Mouse (Mus musculus): Measurements from ENCODE around the gene Trub2. TPM values are rescaled to one million over a fixed set of nuclear protein-coding genes. Genes with fewer than 3 reads are reported as not detected.
"Not testable (repeated sequence)": the region's sequence is repeated elsewhere in the genome, so short reads cannot be mapped to it uniquely, and the experiment has no call there.

Trub2 gene
- polyA plus RNA-seq, 1 experiment = 33.3 TPM

DNA sequence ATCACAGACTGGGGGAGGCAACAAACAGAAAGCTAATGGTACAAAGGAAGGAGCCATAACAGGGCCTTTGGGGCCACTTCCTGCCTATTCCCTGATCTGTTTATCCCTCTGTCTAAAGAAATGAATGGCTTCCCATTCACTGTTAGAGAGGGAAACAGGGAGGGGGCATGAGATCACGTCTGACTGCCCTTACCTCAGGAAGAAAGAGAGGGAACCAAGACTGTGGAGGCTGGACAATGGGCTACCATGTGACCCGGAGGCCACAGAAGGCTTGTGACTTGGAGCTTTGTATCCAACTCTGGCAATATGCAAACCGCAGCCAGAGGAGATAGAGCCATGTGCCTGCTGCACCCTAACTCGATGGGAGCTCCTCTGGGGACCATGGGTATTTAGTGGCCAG is 4.0 kb downstream of the Trub2 start:
- Histone ChIP-seq H3K27ac (ENCODE audit: insufficient read depth, low read length) (no peak overlapping the region), H3K4me3 (ENCODE audit: insufficient read depth, low read length) (no peak overlapping the region), H3K4me1 (ENCODE audit: control insufficient read depth, insufficient read depth, low read length) (no peaks in the 10 kb centered on the region)
- TF ChIP-seq POLR2A (IDR thresholded peaks at IDR 0.05; ENCODE audit: low read depth, low read length) (no peak), CTCF (IDR thresholded peaks at IDR 0.05; ENCODE audit: borderline replicate concordance, insufficient read depth, low read length) (no peak)

DNA sequence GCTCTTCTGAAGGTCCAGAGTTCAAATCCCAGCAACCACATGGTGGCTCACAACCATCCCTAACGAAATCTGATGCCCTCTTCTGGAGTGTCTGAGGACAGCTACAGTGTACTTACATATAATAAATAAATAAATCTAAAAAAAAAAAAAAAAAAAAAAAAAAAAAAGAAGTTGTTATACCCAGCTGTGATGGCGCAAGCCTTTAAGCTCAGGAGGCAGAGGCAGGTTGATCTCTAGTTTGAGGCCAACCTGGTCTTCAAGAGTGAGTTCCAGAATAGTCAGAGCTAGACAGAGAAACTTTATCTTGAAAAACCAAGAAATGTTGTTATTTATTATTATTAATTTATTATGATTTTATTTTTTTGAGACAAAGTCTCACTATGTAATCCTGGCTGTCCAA is 7.0 kb downstream of the Trub2 start:
- not testable (repeated sequence) for H3K27ac ChIP-seq (ENCODE audit: insufficient read depth, low read length); H3K4me1 ChIP-seq (ENCODE audit: control insufficient read depth, insufficient read depth, low read length); H3K4me3 ChIP-seq (ENCODE audit: insufficient read depth, low read length)

DNA sequence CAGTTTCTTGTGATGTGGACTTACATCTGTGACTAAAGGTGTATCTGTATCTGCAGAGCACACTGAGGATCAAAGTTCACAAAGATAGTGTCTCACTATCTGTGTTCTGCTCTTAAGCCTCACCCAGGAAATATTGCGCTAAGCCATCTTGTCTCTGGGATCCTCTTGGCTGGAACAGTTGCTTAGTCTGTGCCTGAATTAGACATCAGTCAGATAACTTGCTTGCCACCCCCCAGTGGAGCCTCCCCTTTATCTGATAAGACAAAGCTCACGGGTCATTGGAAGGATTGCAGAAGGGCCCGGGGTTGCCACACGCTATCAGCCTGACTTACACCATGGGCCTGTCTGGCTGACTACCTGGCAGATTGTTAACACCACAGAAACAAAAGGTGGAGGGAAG is 15.0 kb downstream of the Trub2 start:
- H3K4me1 ChIP-seq (ENCODE audit: control insufficient read depth, insufficient read depth, low read length) = peaks cover 9% of the 10 kb centered on the region

DNA sequence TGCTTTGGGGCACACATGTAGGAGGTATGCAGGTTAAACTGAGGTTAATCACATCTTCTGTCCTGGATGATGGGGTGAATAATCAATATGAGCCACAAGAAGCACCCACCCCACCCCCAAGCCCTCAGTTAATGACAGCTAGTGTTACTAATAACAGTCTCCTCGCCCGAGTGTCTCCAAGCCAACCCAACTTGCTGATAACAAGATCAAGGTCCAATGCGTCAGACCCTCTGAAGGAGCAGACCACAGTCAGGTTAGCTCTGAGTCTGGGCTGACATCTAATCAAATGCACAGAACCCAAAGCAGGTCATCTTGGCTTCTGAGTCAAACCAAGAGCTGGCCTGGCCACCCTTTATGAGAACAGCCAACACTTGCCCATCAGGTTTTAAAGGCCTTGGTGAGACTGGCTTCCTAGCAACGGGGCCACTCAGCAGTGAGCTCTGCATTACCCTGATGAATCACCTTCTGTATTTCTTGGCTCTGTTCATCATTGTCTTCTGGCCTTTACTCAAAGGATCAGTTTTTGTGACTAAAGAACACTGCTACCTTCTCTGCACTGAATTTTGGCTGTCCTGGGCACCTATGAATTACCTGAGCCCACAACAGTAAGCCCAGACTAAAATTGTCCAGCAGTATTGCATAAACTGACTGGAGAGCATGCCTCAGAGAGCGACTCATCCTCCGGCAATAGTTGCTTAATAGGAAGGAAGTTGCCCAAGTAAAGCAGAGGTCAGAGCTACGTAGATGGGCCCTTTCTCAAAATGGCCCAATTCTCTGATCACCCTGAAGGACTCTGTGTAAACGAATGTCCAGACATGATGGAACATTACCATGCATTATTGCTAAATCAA is 16.5 kb downstream of the Trub2 start:
- no peak overlapping the region for H3K4me3 ChIP-seq (ENCODE audit: insufficient read depth, low read length)
- H3K4me1 ChIP-seq (ENCODE audit: control insufficient read depth, insufficient read depth, low read length) = peaks cover 9% of the 10 kb centered on the region
- no peak for TF ChIP-seq POLR2A (IDR thresholded peaks at IDR 0.05; ENCODE audit: low read depth, low read length)
- TF ChIP-seq CTCF (IDR thresholded peaks at IDR 0.05; ENCODE audit: borderline replicate concordance, insufficient read depth, low read length) = no peak
- peak overlapping the region; percentile 52; the same call in 1 of the 2 replicates for H3K27ac ChIP-seq (ENCODE audit: insufficient read depth, low read length)

More for the DNA sequence above, 15.0 kb downstream of the Trub2 start:
- H3K4me3 ChIP-seq (ENCODE audit: insufficient read depth, low read length) = no peak overlapping the region
- no peak for TF ChIP-seq POLR2A (IDR thresholded peaks at IDR 0.05; ENCODE audit: low read depth, low read length)
- TF ChIP-seq CTCF (IDR thresholded peaks at IDR 0.05; ENCODE audit: borderline replicate concordance, insufficient read depth, low read length) = no peak
- H3K27ac ChIP-seq (ENCODE audit: insufficient read depth, low read length) = no peak overlapping the region

DNA sequence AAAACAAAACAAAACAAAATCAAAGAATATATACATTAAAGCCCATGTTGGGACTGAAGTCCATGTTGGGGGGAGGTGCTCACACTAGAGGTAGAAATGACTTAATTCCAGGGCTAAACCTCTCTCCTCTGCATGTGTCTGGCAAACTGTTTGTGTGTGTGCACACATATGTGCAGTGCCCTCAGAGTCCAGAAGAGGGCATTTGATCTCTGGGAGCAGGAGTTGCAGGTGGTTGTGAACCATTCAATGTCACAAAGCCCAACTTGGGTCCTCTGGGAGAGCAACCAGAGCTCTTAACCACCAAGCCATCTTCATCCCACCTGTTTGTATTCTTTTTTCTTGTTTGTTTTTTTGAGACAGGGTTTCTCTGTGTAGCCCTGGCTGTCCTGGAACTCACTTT is 18.1 kb downstream of the Trub2 start:
- TF ChIP-seq CTCF (IDR thresholded peaks at IDR 0.05; ENCODE audit: borderline replicate concordance, insufficient read depth, low read length) = no peak
- no peak for TF ChIP-seq POLR2A (IDR thresholded peaks at IDR 0.05; ENCODE audit: low read depth, low read length)
- Histone ChIP-seq H3K27ac (ENCODE audit: insufficient read depth, low read length) (no peak overlapping the region), H3K4me1 (ENCODE audit: control insufficient read depth, insufficient read depth, low read length) (peaks cover 9% of the 10 kb centered on the region), H3K4me3 (ENCODE audit: insufficient read depth, low read length) (no peak overlapping the region)

DNA sequence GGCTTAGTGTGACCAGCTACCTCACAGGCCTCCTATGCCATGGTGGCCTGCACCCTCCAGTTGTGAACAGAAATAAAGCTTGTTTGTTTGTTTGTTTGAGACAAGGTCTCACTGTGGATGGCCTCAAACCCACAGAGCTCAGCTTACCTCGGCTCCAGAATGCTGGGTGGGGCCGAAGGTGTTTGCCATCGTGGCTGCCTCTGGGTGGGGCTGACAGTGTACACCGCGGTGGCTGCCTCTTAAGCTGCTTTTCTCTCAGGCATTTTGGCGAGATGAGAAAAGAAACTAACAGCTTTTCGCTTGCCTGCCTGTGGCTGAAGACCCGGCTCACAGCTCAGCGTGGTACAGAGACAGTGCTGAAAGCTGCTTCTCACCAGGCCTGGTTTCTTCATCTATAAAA is 19.4 kb downstream of the Trub2 start:
- no peak for TF ChIP-seq POLR2A (IDR thresholded peaks at IDR 0.05; ENCODE audit: low read depth, low read length)
- no peak for TF ChIP-seq CTCF (IDR thresholded peaks at IDR 0.05; ENCODE audit: borderline replicate concordance, insufficient read depth, low read length)
- Histone ChIP-seq H3K4me3 (ENCODE audit: insufficient read depth, low read length) (no peak overlapping the region), H3K27ac (ENCODE audit: insufficient read depth, low read length) (no peak overlapping the region), H3K4me1 (ENCODE audit: control insufficient read depth, insufficient read depth, low read length) (peaks cover 9% of the 10 kb centered on the region)

DNA sequence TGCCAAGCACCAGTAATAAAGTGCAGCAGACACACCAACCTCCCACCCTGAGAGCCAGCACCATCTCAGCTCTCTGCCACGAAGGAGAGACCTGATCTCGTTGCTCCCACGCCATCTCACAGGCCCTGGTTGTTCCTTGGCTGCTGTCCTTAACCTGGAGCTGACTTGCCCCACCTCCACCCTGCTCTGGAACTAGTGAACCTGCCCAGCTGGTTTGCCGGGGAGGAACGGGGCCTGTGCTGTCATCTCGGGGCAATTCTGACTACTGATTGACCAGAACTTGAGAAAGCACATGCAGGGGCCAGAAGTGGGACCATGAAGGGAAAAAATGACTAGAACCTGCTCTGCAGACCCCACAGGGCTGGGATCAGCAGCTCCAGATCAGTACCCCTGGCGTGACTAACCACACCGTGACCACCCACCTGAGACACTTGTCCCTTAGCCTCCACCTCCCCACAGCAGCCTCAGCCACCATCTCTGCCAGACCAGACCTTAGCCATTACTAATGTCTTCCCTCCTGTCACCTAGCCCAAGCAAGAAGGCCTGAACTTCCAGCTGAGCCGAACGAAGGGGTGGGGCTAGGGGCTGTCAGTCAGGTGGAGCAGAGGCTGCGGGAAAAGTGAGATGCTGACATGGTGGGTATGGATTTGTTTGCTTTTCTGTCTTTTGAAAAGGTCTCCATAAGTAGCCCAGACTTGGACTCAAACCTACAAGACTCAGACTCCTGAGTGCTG is 20.2 kb downstream of the Trub2 start:
- no peak overlapping the region for H3K4me3 ChIP-seq (ENCODE audit: insufficient read depth, low read length)
- H3K27ac ChIP-seq (ENCODE audit: insufficient read depth, low read length) = no peak overlapping the region
- no peak for TF ChIP-seq POLR2A (IDR thresholded peaks at IDR 0.05; ENCODE audit: low read depth, low read length)
- TF ChIP-seq CTCF (IDR thresholded peaks at IDR 0.05; ENCODE audit: borderline replicate concordance, insufficient read depth, low read length) = no peak
- H3K4me1 ChIP-seq (ENCODE audit: control insufficient read depth, insufficient read depth, low read length) = peaks cover 9% of the 10 kb centered on the region

DNA sequence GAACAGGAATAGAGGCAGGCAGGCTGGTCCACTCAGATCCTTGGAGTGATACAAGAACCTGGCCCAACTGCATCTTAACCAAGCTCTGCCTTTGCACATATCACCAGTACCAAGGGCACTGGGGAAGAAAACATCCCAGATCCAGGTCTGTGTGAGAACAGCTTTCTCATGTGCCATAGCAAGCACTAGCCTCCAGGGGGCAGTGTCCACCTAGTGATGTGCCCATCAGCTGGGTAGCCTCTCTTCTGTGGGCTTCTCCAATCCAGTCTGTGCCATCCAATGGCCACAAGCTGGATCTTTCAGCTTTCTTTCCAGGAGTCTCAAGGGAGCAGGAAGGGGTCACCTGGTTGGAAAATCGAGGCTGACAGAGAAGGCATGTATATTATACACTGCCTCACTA is 23.5 kb downstream of the Trub2 start:
- TF ChIP-seq POLR2A (IDR thresholded peaks at IDR 0.05; ENCODE audit: low read depth, low read length) (no peak), CTCF (IDR thresholded peaks at IDR 0.05; ENCODE audit: borderline replicate concordance, insufficient read depth, low read length) (peak; percentile 94)

DNA sequence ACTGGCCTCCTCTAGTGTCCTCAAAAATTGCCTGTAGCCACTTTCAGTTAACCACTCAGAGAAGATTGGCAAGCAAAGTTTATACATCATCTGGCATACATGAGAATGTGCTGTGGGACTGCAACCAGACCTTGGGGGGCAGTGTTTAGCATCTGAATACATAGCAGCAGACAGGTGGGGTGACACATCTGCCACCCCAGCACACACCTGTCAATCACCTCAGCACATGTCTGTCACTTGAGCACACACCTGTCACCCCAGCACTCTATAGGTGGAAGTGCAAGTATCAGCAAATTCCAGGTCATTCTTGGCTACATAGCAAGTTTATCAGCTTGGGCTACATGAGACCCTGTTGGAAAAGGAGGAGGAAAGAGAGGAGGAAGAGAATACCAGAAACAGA is 32.6 kb downstream of the Trub2 start:
- TF ChIP-seq CTCF (IDR thresholded peaks at IDR 0.05; ENCODE audit: borderline replicate concordance, insufficient read depth, low read length) = no peak
- TF ChIP-seq POLR2A (IDR thresholded peaks at IDR 0.05; ENCODE audit: low read depth, low read length) = no peak
- Histone ChIP-seq H3K27ac (ENCODE audit: insufficient read depth, low read length) (no peak overlapping the region), H3K4me1 (ENCODE audit: control insufficient read depth, insufficient read depth, low read length) (no peaks in the 10 kb centered on the region), H3K4me3 (ENCODE audit: insufficient read depth, low read length) (no peak overlapping the region)

More for the DNA sequence above, 23.5 kb downstream of the Trub2 start:
- no peaks in the 10 kb centered on the region for H3K4me1 ChIP-seq (ENCODE audit: control insufficient read depth, insufficient read depth, low read length)
- no peak overlapping the region for H3K4me3 ChIP-seq (ENCODE audit: insufficient read depth, low read length)
- H3K27ac ChIP-seq (ENCODE audit: insufficient read depth, low read length) = no peak overlapping the region

DNA sequence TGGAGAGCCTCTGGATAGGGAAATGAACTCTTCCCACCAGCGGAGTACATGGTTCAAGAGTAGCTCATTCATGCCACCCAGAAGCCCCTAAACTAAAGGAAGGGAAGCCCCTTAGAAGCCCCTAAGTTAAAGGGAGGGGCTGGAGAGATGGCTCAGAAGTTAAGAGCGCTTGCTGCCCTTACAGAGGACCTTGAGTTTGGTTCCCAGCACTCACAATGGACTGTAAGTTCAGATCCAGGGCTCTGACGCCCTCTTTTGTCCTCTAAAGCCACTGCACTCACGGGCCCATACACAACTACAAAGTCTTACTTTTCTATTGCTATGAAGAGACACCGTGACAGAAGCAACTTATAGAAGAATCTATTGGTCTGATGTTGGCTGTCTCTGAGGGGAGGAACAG is 35.9 kb downstream of the Trub2 start:
- Histone ChIP-seq H3K27ac (ENCODE audit: insufficient read depth, low read length) (no peak overlapping the region), H3K4me3 (ENCODE audit: insufficient read depth, low read length) (no peak overlapping the region), H3K4me1 (ENCODE audit: control insufficient read depth, insufficient read depth, low read length) (no peaks in the 10 kb centered on the region)
- TF ChIP-seq CTCF (IDR thresholded peaks at IDR 0.05; ENCODE audit: borderline replicate concordance, insufficient read depth, low read length) = no peak
- no peak for TF ChIP-seq POLR2A (IDR thresholded peaks at IDR 0.05; ENCODE audit: low read depth, low read length)
